In the genomic region with DNA sequence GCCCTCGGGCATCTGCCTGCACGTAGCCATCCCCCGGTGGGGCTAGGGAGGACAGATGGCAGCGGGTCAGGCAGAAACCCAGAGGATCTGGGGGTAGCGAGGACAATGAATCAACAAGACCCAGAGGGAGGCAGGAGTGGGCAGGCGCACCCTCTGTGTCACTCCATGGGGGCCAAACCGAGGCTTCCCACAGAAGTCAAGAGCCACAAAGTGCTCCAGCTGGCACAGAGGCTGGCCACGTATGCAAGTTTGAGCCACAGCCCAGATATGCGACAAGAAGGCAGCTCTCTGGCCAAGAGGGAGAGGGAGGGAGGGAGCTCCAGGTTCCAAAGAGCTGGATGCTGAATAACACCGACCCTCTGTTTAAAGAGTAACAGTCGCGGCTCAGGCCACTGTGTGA, we compare ENCODE assay signal across 28 mouse cellular contexts. TPM values are rescaled to one million over a fixed set of nuclear protein-coding genes. Genes with fewer than 3 reads are reported as not detected.
DNase-seq lines count a peak whose midpoint lies in the region; ATAC-seq lines count a peak whose summit lies in the region.
"Had no signal": no experiment of that assay in that cellular context is flagged by ENCODE, and none has a peak within 500 bp of the region (broad histone marks: within the 10 kb centered on the region; RNA-seq: fewer than 3 reads in every experiment).

No protein-coding gene starts in this region.

- H3K4me3 ChIP-seq in heart, embryonic 11.5 days (ENCODE audit: low read depth, low read length), result no peak overlapping the region
- H3K4me3 ChIP-seq in liver, embryonic 12.5 days, result no peak overlapping the region
- H3K4me3 ChIP-seq: forebrain, embryonic 15.5 days; heart, embryonic 15.5 days; limb, embryonic 13.5 days; lung, embryonic 15.5 days; midbrain, embryonic 13.5 days; neural tube, embryonic 13.5 days had no signal

- no peak for ATAC-seq in heart, embryonic 11.5 days (replicated peaks; ENCODE audit: insufficient number of reproducible peaks, low FRiP score, low TSS enrichment)
- no peak for ATAC-seq in liver, embryonic 12.5 days
- ATAC-seq: forebrain, embryonic 15.5 days; hindbrain, postnatal 0 days; intestine, postnatal 0 days; midbrain, embryonic 13.5 days had no signal

- no peaks in the 10 kb centered on the region for H3K4me1 ChIP-seq in heart, embryonic 11.5 days (ENCODE audit: control insufficient read depth, insufficient read depth, low read length)
- H3K4me1 ChIP-seq in liver, embryonic 12.5 days, result no peaks in the 10 kb centered on the region
- H3K4me1 ChIP-seq: heart, embryonic 15.5 days; limb, embryonic 13.5 days; lung, embryonic 15.5 days; midbrain, embryonic 13.5 days; neural tube, embryonic 13.5 days had no signal

- WGBS in heart, embryonic 11.5 days (ENCODE audit: insufficient replicate concordance), result 71% methylated on average over 12 of the region's 12 CpGs
- WGBS in liver, embryonic 12.5 days (ENCODE audit: insufficient replicate concordance), result 61% methylated on average over 12 of the region's 12 CpGs

- intact Hi-C loops in left cerebral cortex, postnatal 4 days (cut with DNase I), result no loop called here
- intact Hi-C loops in heart, postnatal 10 days (cut with DNase I), result no loop called here

- H3K27me3 ChIP-seq in heart, embryonic 11.5 days (ENCODE audit: control insufficient read depth, insufficient read depth, low read length), result 0 out of 2 replicates have a peak, but pooled peaks cover 2% of the 10 kb centered on the region
- peaks cover 11% of the 10 kb centered on the region; the same call in 1 of the 2 replicates for H3K27me3 ChIP-seq in liver, embryonic 12.5 days (replicated peaks)
- H3K27me3 ChIP-seq: forebrain, embryonic 15.5 days; limb, embryonic 13.5 days; lung, embryonic 15.5 days; midbrain, embryonic 13.5 days; neural tube, embryonic 13.5 days had no signal

- no peak overlapping the region for H3K4me2 ChIP-seq in heart, embryonic 11.5 days
- no peak overlapping the region for H3K4me2 ChIP-seq in liver, embryonic 12.5 days
- H3K4me2 ChIP-seq: forebrain, embryonic 15.5 days; heart, embryonic 15.5 days; limb, embryonic 13.5 days; lung, embryonic 15.5 days; midbrain, embryonic 13.5 days; neural tube, embryonic 13.5 days had no signal

- H3K9ac ChIP-seq in heart, embryonic 11.5 days (ENCODE audit: low read depth, low read length), result no peak overlapping the region
- H3K9ac ChIP-seq in liver, embryonic 12.5 days, result no peak overlapping the region
- H3K9ac ChIP-seq: forebrain, embryonic 15.5 days; heart, embryonic 15.5 days; liver, embryonic 14.5 days; lung, embryonic 15.5 days; midbrain, embryonic 13.5 days; neural tube, embryonic 13.5 days had no signal

- no peaks in the 10 kb centered on the region for H3K36me3 ChIP-seq in heart, embryonic 11.5 days (ENCODE audit: control insufficient read depth, insufficient read depth, low read length)
- H3K36me3 ChIP-seq in liver, embryonic 12.5 days, result no peaks in the 10 kb centered on the region
- H3K36me3 ChIP-seq: forebrain, embryonic 15.5 days; heart, embryonic 15.5 days; lung, embryonic 15.5 days had no signal

- no peak overlapping the region for H3K27ac ChIP-seq in heart, embryonic 11.5 days (ENCODE audit: low read depth, low read length)
- no peak overlapping the region for H3K27ac ChIP-seq in liver, embryonic 12.5 days
- H3K27ac ChIP-seq: forebrain, embryonic 15.5 days; heart, embryonic 15.5 days; hindbrain, postnatal 0 days; limb, embryonic 13.5 days; liver, embryonic 14.5 days; lung, embryonic 15.5 days; macrophage; midbrain, embryonic 13.5 days; neural tube, embryonic 13.5 days; stomach, postnatal 0 days had no signal

- DNase-seq in cerebellum, postnatal 25 days, result peak; percentile 43 to 54
- no peak for DNase-seq in cerebellum, adult 8-10 months
- DNase-seq in heart, adult 11 months, result peak; percentile 95
- DNase-seq in left cerebral cortex, postnatal 4 days, result peak; percentile 63
- no peak for DNase-seq in left cerebral cortex, adult 9 months (ENCODE audit: low spot score in 2 of 2)
- peak; percentile 65 to 72 for DNase-seq in heart, postnatal 10 days
- DNase-seq: B cell, adult 2 months; right cerebral cortex, adult 18-20 months had no signal

- no peaks in the 10 kb centered on the region for H3K9me3 ChIP-seq in heart, embryonic 11.5 days (replicated peaks; ENCODE audit: control insufficient read depth, low read length)
- H3K9me3 ChIP-seq in liver, embryonic 12.5 days (replicated peaks), result no peaks in the 10 kb centered on the region
- H3K9me3 ChIP-seq: forebrain, embryonic 15.5 days; heart, embryonic 15.5 days; limb, embryonic 13.5 days; lung, embryonic 15.5 days; midbrain, embryonic 13.5 days; neural tube, embryonic 13.5 days had no signal

RNA-seq across cellular contexts. Expression of gene C2cd4c, which starts 10.1 kb away (rescaled TPM):
- polyA plus RNA-seq in heart, embryonic 11.5 days (2014; fragmentation: Nextera tagmentation; extraction: Ambion mirVana), result not detected in 2 replicates
- 10 to 100 TPM; 20.7 to 24.4 TPM for total RNA-seq in left cerebral cortex, postnatal 4 days (2021)
- not detected for total RNA-seq in heart, postnatal 10 days (2021)
- not detected in 2 replicates for polyA plus RNA-seq in liver, embryonic 12.5 days (2016; fragmentation: Nextera tagmentation; extraction: Ambion mirVana)
- polyA plus RNA-seq: embryonic facial prominence, embryonic 14.5 days; heart, embryonic 15.5 days; lung, embryonic 15.5 days; macrophage had no signal

RNA-seq across cellular contexts. Expression of gene Shc2, which starts 13.8 kb away (rescaled TPM):
- polyA plus RNA-seq in heart, embryonic 11.5 days (2014; fragmentation: Nextera tagmentation; extraction: Ambion mirVana), result 1.3 and 2.6 TPM in 2 replicates
- total RNA-seq in left cerebral cortex, postnatal 4 days (2021), result 10 to 100 TPM; 46.0 to 49.8 TPM
- 1 to 10 TPM; 4.5 to 4.8 TPM for total RNA-seq in heart, postnatal 10 days (2021)
- polyA plus RNA-seq in liver, embryonic 12.5 days (2016; fragmentation: Nextera tagmentation; extraction: Ambion mirVana), result 1.2 TPM in 2 replicates

RNA-seq across cellular contexts. Expression of gene Odf3l2, which starts 21.6 kb away (rescaled TPM):
- not detected in 2 replicates for polyA plus RNA-seq in heart, embryonic 11.5 days (2014; fragmentation: Nextera tagmentation; extraction: Ambion mirVana)
- under 1 TPM; 0.38 to 0.40 TPM for total RNA-seq in left cerebral cortex, postnatal 4 days (2021)
- total RNA-seq in heart, postnatal 10 days (2021), result not detected
- polyA plus RNA-seq in liver, embryonic 12.5 days (2016; fragmentation: Nextera tagmentation; extraction: Ambion mirVana), result not detected in 2 replicates
- total RNA-seq: adrenal gland, adult 18-20 months; adrenal gland, postnatal 4 days had no signal
- polyA plus RNA-seq: embryonic facial prominence, embryonic 14.5 days; heart, embryonic 15.5 days; intestine, postnatal 0 days; kidney, embryonic 16.5 days; limb, embryonic 13.5 days; liver, embryonic 14.5 days; lung, embryonic 15.5 days; macrophage; midbrain, embryonic 13.5 days; neural tube, embryonic 13.5 days; stomach, postnatal 0 days had no signal

RNA-seq across cellular contexts. Expression of gene Theg, which starts 36.8 kb away (rescaled TPM):
- not detected in 2 replicates for polyA plus RNA-seq in heart, embryonic 11.5 days (2014; fragmentation: Nextera tagmentation; extraction: Ambion mirVana)
- total RNA-seq in left cerebral cortex, postnatal 4 days (2021), result not detected
- not detected for total RNA-seq in heart, postnatal 10 days (2021)
- polyA plus RNA-seq in liver, embryonic 12.5 days (2016; fragmentation: Nextera tagmentation; extraction: Ambion mirVana), result not detected in 2 replicates
- total RNA-seq: adrenal gland, adult 18-20 months; adrenal gland, postnatal 4 days; hindbrain, postnatal 0 days; layer of hippocampus, postnatal 10 days; left cerebral cortex, postnatal 10 days had no signal
- polyA plus RNA-seq: embryonic facial prominence, embryonic 14.5 days; forebrain, embryonic 15.5 days; heart, embryonic 15.5 days; hindbrain, postnatal 0 days; intestine, postnatal 0 days; kidney, embryonic 16.5 days; large intestine, adult 2 months; limb, embryonic 13.5 days; liver, embryonic 14.5 days; lung, embryonic 15.5 days; macrophage; midbrain, embryonic 13.5 days; neural tube, embryonic 13.5 days; stomach, postnatal 0 days had no signal

RNA-seq across cellular contexts. Expression of gene Madcam1, which starts 40.4 kb away (rescaled TPM):
- polyA plus RNA-seq in heart, embryonic 11.5 days (2014; fragmentation: Nextera tagmentation; extraction: Ambion mirVana), result 1.1 and 1.5 TPM in 2 replicates
- total RNA-seq in left cerebral cortex, postnatal 4 days (2021), result under 1 TPM; 0.72 to 0.84 TPM
- under 1 TPM; 0.24 to 0.60 TPM for total RNA-seq in heart, postnatal 10 days (2021)
- polyA plus RNA-seq in liver, embryonic 12.5 days (2016; fragmentation: Nextera tagmentation; extraction: Ambion mirVana), result 0.32 and 0.54 TPM in 2 replicates
- total RNA-seq: adrenal gland, adult 18-20 months had no signal
- polyA plus RNA-seq: macrophage had no signal

Comparison
In these comparisons a context has a peak if more than half of its experiments do, and no peak if none do; other contexts are left out.
1. DNase-seq: peak in cerebellum, postnatal 25 days (2 of 2), heart, adult 11 months (single experiment), left cerebral cortex, postnatal 4 days (single experiment) and heart, postnatal 10 days (2 of 2); none in cerebellum, adult 8-10 months (single experiment) and left cerebral cortex, adult 9 months (0 of 2).
2. RNA of gene C2cd4c, which starts 10.1 kb away (total RNA-seq): 20.7 to 24.4 TPM in left cerebral cortex, postnatal 4 days; not detected in heart, postnatal 10 days; every median in the first group is over 10 times any median in the second.
3. RNA of gene Shc2, which starts 13.8 kb away (total RNA-seq): 46.0 to 49.8 TPM in left cerebral cortex, postnatal 4 days; 4.5 to 4.8 TPM in heart, postnatal 10 days; every median in the first group is over 4 times any median in the second.